Mouse (Mus musculus) right cerebral cortex, postnatal 4 days (tissue): Measurements from ENCODE around the gene Plch1.

ENCODE experiments used
- DNase-seq: peaks from one replicate; pipeline ENCODE4 v3.0.0-alpha.2; 2022

Gene Plch1

GRCm38 (mm10) chr3:63665307-63665706, 234.0 kb downstream of the Plch1 start:
- DNase-seq: no peak

DNA sequence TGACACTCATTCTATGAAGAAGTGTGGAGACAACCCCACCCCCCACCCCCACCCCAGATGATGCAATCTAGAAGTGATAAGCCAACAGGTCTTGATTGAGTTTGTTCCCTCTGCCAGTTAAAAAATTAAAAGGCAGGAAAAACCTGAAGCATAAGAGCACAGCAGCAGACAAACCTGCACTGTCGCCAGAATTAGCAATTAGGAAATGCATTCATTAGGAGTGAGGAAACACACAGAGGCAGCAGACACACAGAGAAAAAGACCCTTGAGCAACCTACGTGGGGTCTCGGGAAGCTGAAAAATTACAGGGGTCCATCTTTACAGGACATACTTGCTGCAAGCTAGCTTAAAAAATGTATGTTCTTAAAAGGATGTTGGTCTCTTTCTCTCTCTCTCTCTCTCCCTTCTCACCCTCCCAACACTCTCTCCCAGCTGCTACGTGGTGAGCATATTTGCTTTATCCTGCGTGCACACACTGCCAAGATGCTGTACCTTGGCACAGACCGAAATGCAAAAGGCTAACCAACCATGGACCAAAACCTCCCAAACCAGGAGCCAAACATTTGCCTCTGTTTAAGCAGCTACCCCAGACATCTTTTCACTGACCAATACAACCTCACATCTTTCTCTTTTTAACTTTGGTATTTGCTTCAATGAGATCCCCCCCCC, 234.6 kb downstream of the Plch1 start:
- no peak for DNase-seq
